Mouse (Mus musculus) stomach, postnatal 0 days (tissue): Measurements from ENCODE around the gene Plk2.

Experiments
- CTCF ChIP-seq: IDR thresholded peaks from 2 replicates; pipeline ENCODE4 v1.5.1; 2016; ENCODE audit warnings: antibody characterized with exemption, low read depth, mild to moderate bottlenecking, moderate library complexity
- EP300 ChIP-seq: optimal IDR thresholded peaks from 2 replicates; pipeline ENCODE3; 2016; ENCODE audit warnings: antibody characterized with exemption

- TF ChIP-seq CTCF (no peak), EP300 (no peak)
Measured at GRCm38 (mm10) chr13:110395916-110396685, 1.3 kb downstream of the Plk2 start.
